Mouse (Mus musculus): ENCODE data around the gene Tsnaxip1.

- TF ChIP-seq CTCF (IDR thresholded peaks at IDR 0.05; ENCODE audit: extremely low read depth, insufficient read length, insufficient replicate concordance, low read depth, low read length): no peak
- no peak for TF ChIP-seq POLR2A (IDR thresholded peaks at IDR 0.05; ENCODE audit: low read depth, low read length)
These were observed 14.3 kb upstream of the Tsnaxip1 start for GRCm38 (mm10) chr8:105813241-105813640.
